Mouse (Mus musculus) adrenal gland (tissue): ENCODE measurements around the gene Olfr1126.
"Not testable (repeated sequence)": the region's sequence is repeated elsewhere in the genome, so short reads cannot be mapped to it uniquely, and the experiment has no call there.

Experiments
- intact Hi-C: fragments of 180-260 bp; cut with DNase I; formaldehyde crosslinking; loops from one replicate; pipeline ENCODE4 v1.15.1; 2025
- long read RNA-seq, 2 experiments: library from polyadenylated mRNA; unstranded; transcript quantifications; one replicate each; pipeline ENCODE4 v2.0.0; 2020; ENCODE audit warnings: borderline replicate concordance in 1 of 2; ENCODE audit not compliant: insufficient replicate concordance in 1 of 2

The Olfr1126 gene
- long read RNA-seq, experiment 1 = 0 reads
- long read RNA-seq, experiment 2 = 0 reads

- intact Hi-C loops = no loop called here
Measured at GRCm38 (mm10) chr2:87453662-87454061, at the start of gene Olfr1126. Gene Olfr1126 (plus strand): TSS chr2:87453962.

GRCm38 (mm10) chr2:87416335-87416734, 37.4 kb upstream of the Olfr1126 start, which contains the start of gene Olfr1123:
Gene Olfr1123 (plus strand): TSS chr2:87416635.
- intact Hi-C loops = no loop called here

- intact Hi-C loops = no loop called here
Measured at GRCm38 (mm10) chr2:87429975-87430374, 23.8 kb upstream of the Olfr1126 start, which contains the start of gene Olfr1124. Gene Olfr1124 (plus strand): TSS chr2:87430275.

- intact Hi-C loops = no loop called here
Measured at GRCm38 (mm10) chr2:87437731-87438130, 16.0 kb upstream of the Olfr1126 start.

- intact Hi-C loops = no loop called here
Measured at GRCm38 (mm10) chr2:87461769-87462168, 8.0 kb downstream of the Olfr1126 start.

GRCm38 (mm10) chr2:87480207-87480606, 26.4 kb downstream of the Olfr1126 start:
- intact Hi-C loops = no loop called here

- intact Hi-C loops = no loop called here
Measured at GRCm38 (mm10) chr2:87481158-87481557, 27.4 kb downstream of the Olfr1126 start.

- intact Hi-C loops = no loop called here
Measured at GRCm38 (mm10) chr2:87482276-87482675, 28.5 kb downstream of the Olfr1126 start.

GRCm38 (mm10) chr2:87496993-87497392, 43.2 kb downstream of the Olfr1126 start, which contains the start of gene Pramel7:
Gene Pramel7 (minus strand): TSS chr2:87497093.
- intact Hi-C loops = not testable (repeated sequence)

- intact Hi-C loops = no loop called here
Measured at GRCm38 (mm10) chr2:87506265-87506664, 52.5 kb downstream of the Olfr1126 start, which contains the start of gene Pramel6. Gene Pramel6 (plus strand): TSS chr2:87506565.
